Mouse (Mus musculus): Measurements from ENCODE around the gene Zfp638. TPM values are rescaled to one million over a fixed set of nuclear protein-coding genes. Genes with fewer than 3 reads are reported as not detected.
"Not testable (repeated sequence)": the region's sequence is repeated elsewhere in the genome, so short reads cannot be mapped to it uniquely, and the experiment has no call there.

Zfp638 gene
- total RNA-seq, 2 experiments from 2014 or later: 134 to 139 TPM

DNA sequence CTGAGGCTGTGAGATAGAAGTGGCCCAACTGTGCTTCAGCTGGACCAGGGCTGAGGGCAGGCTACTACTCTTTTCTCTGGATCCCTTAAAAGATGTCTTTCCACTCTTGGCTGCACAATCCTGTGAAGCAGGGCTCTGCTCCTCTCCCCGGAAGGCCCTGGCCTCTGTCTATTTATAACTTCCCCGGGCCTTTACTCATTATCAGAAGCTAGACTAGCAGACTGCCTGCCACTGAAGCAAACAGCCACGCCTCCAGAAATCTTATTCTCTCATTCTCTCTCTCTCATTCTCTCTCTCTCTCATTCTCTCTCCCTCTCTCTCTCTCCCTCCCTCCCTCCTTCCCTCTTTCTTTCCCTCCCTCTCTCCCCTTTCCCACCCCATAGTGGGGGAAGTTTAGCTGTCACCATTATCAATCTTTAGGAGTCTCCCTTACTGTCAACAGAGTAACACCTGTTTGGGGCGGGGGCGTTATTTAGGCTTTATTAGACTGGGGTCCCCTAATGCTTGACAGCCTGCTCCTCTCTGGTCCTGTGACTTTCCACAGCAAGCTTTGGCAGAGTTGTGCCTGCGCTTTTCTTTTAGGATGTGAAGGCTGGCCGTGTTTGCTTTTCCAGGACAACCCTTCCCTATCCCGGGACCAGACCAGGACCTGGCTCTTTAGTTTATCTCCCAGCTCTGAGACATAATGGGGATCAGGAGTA lies 142.4 kb downstream of the Zfp638 start:
- DNase-seq (ENCODE audit: low spot score in 2 of 2): no peak

DNA sequence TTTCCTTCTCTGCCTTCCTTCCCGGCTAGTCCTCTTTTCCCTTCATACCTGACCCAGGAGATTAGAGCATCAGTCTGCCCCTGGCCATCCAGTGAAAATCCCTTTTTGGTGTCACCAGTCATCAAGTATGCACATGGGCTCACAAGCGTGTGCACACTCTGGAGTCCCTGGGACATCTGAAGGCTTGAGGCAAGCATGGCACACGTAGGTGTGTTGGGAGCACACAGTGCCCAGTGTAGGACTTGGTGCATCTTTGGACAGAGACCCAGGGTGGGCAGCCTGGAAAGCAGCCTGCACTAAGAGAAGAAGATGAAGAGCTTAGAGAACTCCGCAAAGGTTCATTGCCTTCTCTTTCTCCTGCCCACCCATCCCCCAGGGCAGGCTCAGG lies 143.0 kb downstream of the Zfp638 start:
- DNase-seq (ENCODE audit: low spot score in 2 of 2): no peak

DNA sequence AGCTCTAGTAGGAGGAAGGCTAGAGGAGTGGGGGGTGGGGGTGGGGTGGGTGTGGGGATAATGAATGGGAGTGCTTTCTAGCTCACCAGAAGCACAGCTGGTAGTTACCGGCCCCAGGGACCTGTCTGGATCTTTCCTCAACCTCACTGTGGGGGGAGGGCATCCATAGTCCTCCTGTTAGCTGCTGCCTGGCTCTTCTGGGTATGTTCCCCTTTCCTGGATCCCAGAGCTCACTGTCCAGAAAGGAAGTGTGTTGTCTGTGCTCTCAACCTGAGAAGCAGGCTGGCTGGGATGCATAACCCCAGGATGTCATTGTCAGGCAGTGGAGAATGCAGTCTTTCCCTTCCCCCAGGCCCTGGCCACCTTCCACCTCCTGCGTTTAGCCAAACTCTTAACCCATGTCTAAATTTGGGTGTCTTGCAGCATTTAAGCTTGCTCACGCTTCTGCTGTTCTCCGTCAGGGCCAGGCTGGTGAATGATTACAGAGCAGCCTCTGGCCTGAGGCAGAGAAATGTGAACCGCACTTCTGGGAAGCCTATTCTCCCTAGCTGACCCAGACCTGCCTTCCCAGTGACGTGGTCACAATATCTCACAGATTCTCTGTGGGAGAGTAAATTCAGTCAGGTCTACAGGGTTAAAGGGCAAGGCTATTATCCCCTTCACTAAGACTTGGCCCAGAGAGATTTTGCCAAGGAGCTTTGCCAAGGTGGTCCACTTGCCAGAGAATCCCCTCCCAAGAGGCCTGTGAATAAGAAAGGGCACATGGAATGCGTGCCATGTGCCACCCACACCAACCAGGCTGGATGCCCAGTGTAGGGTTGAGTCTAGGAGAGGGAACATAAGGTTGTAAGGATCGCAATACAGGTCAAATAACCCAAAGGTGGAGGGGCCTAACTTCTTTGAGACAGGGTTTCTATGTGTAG lies 143.7 kb downstream of the Zfp638 start:
- no peak for DNase-seq (ENCODE audit: low spot score in 2 of 2)

DNA sequence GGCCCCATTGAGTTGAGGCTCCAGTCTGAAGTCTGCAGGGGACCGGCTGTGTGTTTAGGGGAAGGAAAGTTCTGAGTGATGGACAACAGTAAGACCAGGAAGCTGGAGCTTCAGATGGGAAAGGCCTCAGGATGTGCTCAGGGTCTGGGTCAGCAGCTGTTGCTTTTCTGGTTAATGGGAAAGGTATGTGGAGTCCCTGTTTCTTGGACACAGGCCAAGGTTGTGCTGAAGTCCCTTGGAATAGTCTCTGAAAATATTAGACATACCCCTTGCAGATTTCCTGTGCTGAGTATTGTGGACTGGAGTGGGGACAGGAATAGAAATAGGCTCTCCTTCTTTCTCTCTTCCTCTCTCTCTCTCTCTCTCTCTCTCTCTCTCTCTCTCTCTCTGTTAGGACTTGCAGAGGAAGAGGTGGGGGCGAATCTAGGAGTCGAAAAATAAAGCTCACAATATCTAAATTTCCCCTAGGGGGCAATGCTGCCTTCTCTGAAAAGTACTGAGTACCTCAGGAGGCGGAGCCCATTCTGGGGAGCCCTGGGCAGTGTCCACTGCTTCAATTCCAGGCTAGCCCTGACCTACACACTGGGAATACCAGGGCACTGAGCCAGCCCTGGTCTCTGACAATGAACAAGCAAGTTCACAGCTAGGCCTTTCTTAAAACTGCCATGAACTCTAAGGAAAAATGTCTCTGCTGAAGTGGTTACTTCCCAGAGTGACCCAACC lies 148.2 kb downstream of the Zfp638 start:
- not testable (repeated sequence) for DNase-seq (ENCODE audit: low spot score in 2 of 2)

DNA sequence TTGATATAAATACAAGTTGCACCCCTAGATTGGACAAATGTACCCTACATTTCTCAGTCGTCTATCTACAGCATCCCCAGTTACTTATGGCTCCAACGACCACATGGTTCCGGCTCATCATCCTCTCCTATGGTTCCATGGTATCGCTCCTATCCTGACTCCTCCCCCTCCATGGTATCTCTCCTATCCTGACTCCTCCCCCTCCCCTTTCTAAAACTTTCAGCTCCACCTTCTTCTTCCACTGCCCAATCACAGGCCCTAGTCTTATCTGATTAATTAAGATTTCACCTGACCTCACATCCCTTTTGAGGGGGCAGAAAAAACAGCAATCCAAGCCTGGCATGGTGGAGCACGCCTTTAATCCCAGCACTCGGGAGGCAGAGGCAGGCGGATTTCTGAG lies 149.9 kb downstream of the Zfp638 start:
- DNase-seq (ENCODE audit: low spot score in 2 of 2): no peak

DNA sequence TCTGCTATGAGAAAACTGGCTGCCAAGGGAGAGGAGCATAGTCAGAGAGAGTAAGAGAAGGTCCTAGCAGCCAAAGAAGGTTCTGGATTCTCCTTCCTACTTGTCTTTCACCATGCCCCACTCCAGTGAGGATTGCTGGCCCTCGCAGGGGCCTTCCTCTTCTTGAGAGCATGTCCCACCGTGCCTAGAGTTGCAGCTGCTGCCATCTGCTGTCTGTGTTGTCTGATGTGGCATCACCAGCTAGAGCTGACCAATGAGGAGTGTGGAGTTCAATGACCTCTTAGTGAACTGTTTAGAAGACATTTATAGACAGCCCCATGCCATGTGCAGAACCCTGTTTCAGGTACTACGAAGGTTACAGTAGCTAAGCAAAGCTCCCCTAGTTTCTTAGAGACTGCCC lies 150.5 kb downstream of the Zfp638 start:
- no peak for DNase-seq (ENCODE audit: low spot score in 2 of 2)

DNA sequence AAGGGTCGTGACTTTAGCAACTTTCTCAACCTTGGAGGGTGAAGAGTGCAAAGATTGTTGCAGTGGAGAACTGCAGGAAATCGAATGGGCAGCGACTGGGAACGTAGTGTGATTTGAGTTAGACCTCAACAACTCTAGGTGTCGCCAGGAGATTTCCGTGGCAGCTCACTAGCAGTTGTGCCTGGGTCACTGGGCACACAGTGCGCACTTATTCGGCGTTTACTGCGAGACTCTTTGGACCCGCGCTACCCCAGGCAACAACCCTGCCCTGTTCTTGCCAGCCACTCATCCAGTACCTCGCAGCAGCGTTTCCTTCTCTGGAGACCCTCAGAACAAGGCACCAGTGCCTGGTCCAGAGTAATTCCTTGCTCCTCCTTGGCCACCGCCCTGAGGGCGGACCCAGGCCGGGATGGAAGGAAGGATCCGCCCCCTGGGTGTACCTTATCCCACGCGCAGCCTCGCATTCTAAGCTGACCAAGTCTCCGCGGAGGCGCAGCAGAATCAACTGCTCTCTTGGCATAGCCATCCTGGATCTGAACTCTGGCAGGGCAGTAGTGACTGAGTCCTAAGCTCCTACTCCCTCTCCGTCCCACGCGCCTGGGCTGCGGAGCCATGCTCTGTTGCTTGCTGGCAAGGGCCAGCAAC lies 152.1 kb downstream of the Zfp638 start:
- no peak for DNase-seq (ENCODE audit: low spot score in 2 of 2)

DNA sequence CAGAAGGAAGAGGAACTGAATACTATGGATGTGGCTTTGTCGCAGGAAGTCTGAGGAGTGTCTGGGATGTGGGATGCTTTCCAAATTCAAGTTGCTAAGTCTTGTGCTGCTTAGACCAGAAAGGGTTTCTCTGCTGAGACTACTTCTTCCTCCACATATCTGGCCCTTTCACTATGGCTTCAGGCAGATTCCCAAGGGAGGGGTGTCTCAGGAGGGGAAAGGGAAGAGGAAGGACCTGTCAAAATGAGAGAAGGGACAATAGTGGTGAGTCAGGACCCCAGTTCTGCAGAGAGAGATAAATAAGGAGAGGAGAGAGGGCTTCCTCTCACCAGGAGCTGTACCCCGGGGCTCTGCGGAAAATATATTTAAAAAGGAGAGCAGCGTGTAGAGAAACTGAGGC lies 153.1 kb downstream of the Zfp638 start:
- DNase-seq (ENCODE audit: low spot score in 2 of 2): no peak

DNA sequence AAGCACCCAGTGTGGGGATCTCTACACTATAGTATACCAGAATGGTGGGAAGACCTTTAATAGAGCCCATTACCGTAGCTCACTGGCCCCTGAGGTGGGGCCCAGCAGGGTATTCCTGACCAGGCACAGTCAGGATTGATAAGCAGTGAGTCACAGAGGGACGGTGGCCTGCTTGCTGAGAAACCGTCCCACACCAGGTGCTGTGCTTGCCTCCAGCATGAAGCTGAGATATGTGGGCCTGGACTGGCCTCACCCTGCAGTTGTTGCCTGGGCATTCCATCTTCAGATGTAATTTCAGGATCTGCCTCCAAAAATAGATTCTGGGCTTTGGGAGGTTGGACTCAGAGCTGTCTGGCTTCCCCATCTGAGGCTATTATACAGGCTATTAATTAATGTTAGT lies 155.1 kb downstream of the Zfp638 start:
- DNase-seq (ENCODE audit: low spot score in 2 of 2): no peak

DNA sequence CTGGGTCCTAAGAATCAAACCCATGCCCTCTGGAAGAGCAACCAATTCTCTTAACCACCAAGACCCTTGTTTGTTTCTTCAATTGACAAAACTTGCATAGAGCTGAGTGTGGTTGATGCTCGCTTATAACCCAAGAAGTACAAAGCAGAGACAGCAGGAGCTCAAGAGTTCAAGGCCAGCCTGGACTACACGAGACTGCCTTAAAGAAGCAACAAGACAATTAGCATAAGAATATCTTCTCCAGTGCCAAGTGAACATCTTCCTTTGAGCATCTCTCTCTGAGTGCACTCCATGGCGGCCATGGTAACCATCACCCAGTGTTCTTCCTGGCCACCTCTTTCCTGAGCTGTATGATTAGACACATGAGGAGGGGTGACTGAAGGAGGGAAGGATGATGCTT lies 158.7 kb downstream of the Zfp638 start:
- DNase-seq (ENCODE audit: low spot score in 2 of 2): no peak

DNA sequence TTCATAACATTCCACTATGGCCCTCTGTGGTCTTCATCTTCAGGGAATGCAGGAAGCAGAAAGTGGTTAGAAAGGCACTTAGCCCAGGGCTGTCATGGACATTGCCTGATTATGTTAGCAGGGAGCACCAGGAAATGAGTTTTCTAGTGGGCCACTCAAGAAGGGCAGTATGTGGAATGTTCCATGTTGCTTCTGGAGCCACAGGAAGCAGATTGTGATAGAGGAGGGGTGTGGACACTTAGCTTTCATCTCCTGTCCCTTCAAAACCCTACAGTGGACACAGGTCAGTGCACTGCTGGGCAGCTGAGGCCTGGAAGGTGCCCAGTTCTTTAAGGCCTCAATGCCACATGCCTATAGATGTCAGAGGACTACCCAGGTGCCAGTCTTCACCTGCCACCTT lies 161.9 kb downstream of the Zfp638 start:
- DNase-seq (ENCODE audit: low spot score in 2 of 2): no peak

DNA sequence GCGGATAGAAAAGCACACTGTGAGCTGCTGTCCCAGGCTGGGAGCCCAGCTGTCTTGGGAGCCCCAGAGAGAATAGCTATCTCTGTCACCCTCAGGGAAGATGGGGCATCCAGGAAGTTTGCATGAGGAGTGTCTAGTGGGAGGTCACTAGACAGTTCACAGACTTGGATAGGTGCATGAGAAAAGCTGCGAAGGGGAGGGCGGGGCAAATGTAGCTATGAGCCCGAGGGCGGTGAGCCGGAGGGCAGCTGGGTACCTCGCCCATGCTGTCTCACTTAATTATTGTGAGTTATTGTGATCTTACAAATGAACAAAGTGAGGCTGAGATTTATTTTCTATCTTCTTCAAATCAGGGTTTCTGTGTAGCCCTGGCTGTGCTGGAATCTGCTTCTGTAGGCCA lies 162.9 kb downstream of the Zfp638 start:
- DNase-seq (ENCODE audit: low spot score in 2 of 2): no peak

DNA sequence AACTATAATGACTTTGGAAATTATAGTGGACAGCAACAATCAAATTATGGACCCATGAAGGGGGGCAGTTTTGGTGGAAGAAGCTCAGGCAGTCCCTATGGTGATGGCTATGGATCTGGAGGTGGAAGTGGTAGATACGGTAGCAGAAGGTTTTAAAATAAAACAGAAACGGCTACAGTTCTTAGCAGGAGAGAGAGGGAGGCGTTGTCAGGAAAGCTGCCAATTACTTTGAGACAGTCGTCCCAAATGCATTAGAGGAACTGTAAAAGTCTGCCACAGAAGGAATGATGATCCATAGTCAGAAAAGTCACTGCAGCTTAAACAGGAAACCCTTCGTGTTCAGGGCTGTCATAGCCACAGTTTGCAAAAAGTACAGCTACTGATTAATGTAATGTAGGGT lies 165.6 kb downstream of the Zfp638 start:
- DNase-seq (ENCODE audit: low spot score in 2 of 2): peak in 1 of 2 experiments; percentile 21

Other genes starting within 250 kb of the Zfp638 start
- gene Clec4f, start 210.9 kb upstream of the Zfp638 start, total RNA-seq (2021): not detected
- not detected for gene Cd207, start 189.3 kb upstream of the Zfp638 start, total RNA-seq (2021)
- not detected for gene Vax2, start 155.8 kb upstream of the Zfp638 start, total RNA-seq (2021)
- under 1 TPM; 0.20 to 0.37 TPM for gene Atp6v1b1, start 124.1 kb upstream of the Zfp638 start, total RNA-seq (2021)
- not detected for gene Ankrd53, start 104.5 kb upstream of the Zfp638 start, total RNA-seq (2021)
- gene Tex261, start 91.3 kb upstream of the Zfp638 start, total RNA-seq (2021): 10 to 100 TPM; 46.8 to 49.1 TPM
- 10 to 100 TPM; 46.1 to 51.0 TPM for gene Nagk, start 72.1 kb upstream of the Zfp638 start, total RNA-seq (2021)
- 10 to 100 TPM; 62.2 to 64.0 TPM for gene Paip2b, start 35.4 kb upstream of the Zfp638 start, total RNA-seq (2021)
- 1 to 10 TPM; 1.5 to 2.9 TPM for gene Dysf, start 141.5 kb downstream of the Zfp638 start, total RNA-seq (2021)

Data from layer of hippocampus, adult 18-20 months (tissue).